In genomic region chr9:23349603-23350002, GRCm38 (mm10) we compare ENCODE assay signal across 20 mouse cellular contexts.
DNase-seq lines count a peak whose midpoint lies in the region; ATAC-seq and TF ChIP-seq lines count a peak whose summit lies in the region.
"Had no signal": no experiment of that assay in that cellular context is flagged by ENCODE, and none has a peak within 500 bp of the region (broad histone marks: within the 10 kb centered on the region; RNA-seq: fewer than 3 reads in every experiment).

No protein-coding gene starts in this region.

- H3K36me3 ChIP-seq in heart, embryonic 11.5 days (ENCODE audit: control insufficient read depth, insufficient read depth, low read length) = no peaks in the 10 kb centered on the region
- H3K36me3 ChIP-seq in lung, embryonic 14.5 days (ENCODE audit: insufficient read depth) = no peaks in the 10 kb centered on the region
- H3K36me3 ChIP-seq in lung, embryonic 16.5 days (ENCODE audit: control insufficient read depth, insufficient read depth, low read length) = no peaks in the 10 kb centered on the region
- H3K36me3 ChIP-seq in midbrain, postnatal 0 days (ENCODE audit: insufficient read depth, low read length) = no peaks in the 10 kb centered on the region
- H3K36me3 ChIP-seq: embryonic facial prominence, embryonic 13.5 days; forebrain, embryonic 15.5 days had no signal

- ATAC-seq in heart, embryonic 11.5 days (replicated peaks; ENCODE audit: insufficient number of reproducible peaks, low FRiP score, low TSS enrichment) = no peak
- peak; percentile 64 for ATAC-seq in lung, embryonic 14.5 days (ENCODE audit: insufficient read depth)
- ATAC-seq in lung, embryonic 16.5 days (ENCODE audit: low read depth) = peak; percentile 59
- no peak for ATAC-seq in midbrain, postnatal 0 days (ENCODE audit: low FRiP score)
- ATAC-seq: forebrain, embryonic 13.5 days; forebrain, embryonic 15.5 days; forebrain, postnatal 0 days had no signal

- no peak overlapping the region for H3K4me2 ChIP-seq in heart, embryonic 11.5 days
- no peak overlapping the region for H3K4me2 ChIP-seq in lung, embryonic 14.5 days
- no peak overlapping the region for H3K4me2 ChIP-seq in lung, embryonic 16.5 days (ENCODE audit: low read depth, low read length)
- H3K4me2 ChIP-seq in midbrain, postnatal 0 days (ENCODE audit: low read depth, low read length, poor library complexity, severe bottlenecking) = no peak overlapping the region
- H3K4me2 ChIP-seq: embryonic facial prominence, embryonic 13.5 days; forebrain, embryonic 13.5 days; forebrain, embryonic 15.5 days had no signal

- H3K9me3 ChIP-seq in heart, embryonic 11.5 days (replicated peaks; ENCODE audit: control insufficient read depth, low read length) = no peaks in the 10 kb centered on the region
- no peaks in the 10 kb centered on the region for H3K9me3 ChIP-seq in lung, embryonic 14.5 days (ENCODE audit: low read depth, low read length)
- no peaks in the 10 kb centered on the region for H3K9me3 ChIP-seq in lung, embryonic 16.5 days (ENCODE audit: control insufficient read depth, low read length)
- no peaks in the 10 kb centered on the region for H3K9me3 ChIP-seq in midbrain, postnatal 0 days (ENCODE audit: low read length)
- H3K9me3 ChIP-seq: embryonic facial prominence, embryonic 13.5 days; forebrain, embryonic 13.5 days; forebrain, embryonic 15.5 days had no signal

- no peak overlapping the region for H3K9ac ChIP-seq in heart, embryonic 11.5 days (ENCODE audit: low read depth, low read length)
- H3K9ac ChIP-seq in lung, embryonic 14.5 days = no peak overlapping the region
- H3K9ac ChIP-seq in lung, embryonic 16.5 days (ENCODE audit: low read length) = no peak overlapping the region
- no peak overlapping the region for H3K9ac ChIP-seq in midbrain, postnatal 0 days (replicated peaks; ENCODE audit: low read length, poor library complexity, severe bottlenecking)
- H3K9ac ChIP-seq: embryonic facial prominence, embryonic 13.5 days; forebrain, embryonic 13.5 days; forebrain, embryonic 15.5 days; forebrain, postnatal 0 days had no signal

- WGBS in heart, embryonic 11.5 days (ENCODE audit: insufficient replicate concordance) = 69% methylated on average over 5 of the region's 5 CpGs
- WGBS in lung, embryonic 14.5 days = 34% methylated on average over 5 of the region's 5 CpGs
- WGBS in lung, embryonic 16.5 days = 40% methylated on average over 5 of the region's 5 CpGs
- WGBS in midbrain, postnatal 0 days = 88% methylated on average over 5 of the region's 5 CpGs

- no peak overlapping the region for H3K4me3 ChIP-seq in heart, embryonic 11.5 days (ENCODE audit: low read depth, low read length)
- H3K4me3 ChIP-seq in lung, embryonic 14.5 days (ENCODE audit: low read depth, low read length) = no peak overlapping the region
- no peak overlapping the region for H3K4me3 ChIP-seq in lung, embryonic 16.5 days (ENCODE audit: low read length)
- H3K4me3 ChIP-seq in midbrain, postnatal 0 days (ENCODE audit: low read depth, low read length) = no peak overlapping the region
- H3K4me3 ChIP-seq: embryonic facial prominence, embryonic 13.5 days; forebrain, embryonic 13.5 days; forebrain, embryonic 15.5 days had no signal

- no peak overlapping the region for H3K27ac ChIP-seq in heart, embryonic 11.5 days (ENCODE audit: low read depth, low read length)
- no peak overlapping the region for H3K27ac ChIP-seq in lung, embryonic 14.5 days (ENCODE audit: low read depth)
- no peak overlapping the region for H3K27ac ChIP-seq in lung, embryonic 16.5 days (ENCODE audit: low read length)
- H3K27ac ChIP-seq in midbrain, postnatal 0 days (ENCODE audit: low read depth, low read length) = no peak overlapping the region
- H3K27ac ChIP-seq: embryonic facial prominence, embryonic 13.5 days; forebrain, embryonic 13.5 days; forebrain, embryonic 15.5 days had no signal

- peaks cover 8% of the 10 kb centered on the region; the same call in 1 of the 2 replicates for H3K4me1 ChIP-seq in heart, embryonic 11.5 days (ENCODE audit: control insufficient read depth, insufficient read depth, low read length)
- H3K4me1 ChIP-seq in lung, embryonic 14.5 days (ENCODE audit: insufficient read depth) = 0 out of 2 replicates have a peak, but pooled peaks cover 4% of the 10 kb centered on the region
- H3K4me1 ChIP-seq in lung, embryonic 16.5 days (replicated peaks; ENCODE audit: control insufficient read depth, insufficient read depth, low read length) = peaks cover 13% of the 10 kb centered on the region
- H3K4me1 ChIP-seq in midbrain, postnatal 0 days (ENCODE audit: insufficient read depth, low read length) = no peaks in the 10 kb centered on the region

- no peaks in the 10 kb centered on the region for H3K27me3 ChIP-seq in heart, embryonic 11.5 days (ENCODE audit: control insufficient read depth, insufficient read depth, low read length)
- H3K27me3 ChIP-seq in lung, embryonic 14.5 days (ENCODE audit: insufficient read depth, low read length) = no peaks in the 10 kb centered on the region
- no peaks in the 10 kb centered on the region for H3K27me3 ChIP-seq in lung, embryonic 16.5 days (ENCODE audit: control insufficient read depth, insufficient read depth, low read depth, low read length)
- H3K27me3 ChIP-seq in midbrain, postnatal 0 days (ENCODE audit: insufficient read depth, low read length) = no peaks in the 10 kb centered on the region
- H3K27me3 ChIP-seq: embryonic facial prominence, embryonic 13.5 days; forebrain, embryonic 13.5 days; forebrain, embryonic 15.5 days had no signal

- peak; percentile 3 for DNase-seq in heart, adult 11 months
- peak; percentile 53 for DNase-seq in lung, embryonic 14.5 days
- DNase-seq in lung, postnatal 4 days = no peak
- no peak for DNase-seq in lung, postnatal 14 days
- DNase-seq in adipocyte (ENCODE audit: low spot score) = peak; percentile 29
- DNase-seq in midbrain, postnatal 0 days (ENCODE audit: low spot score) = no peak
- DNase-seq: adrenal gland, adult 8-10 months; adrenal gland, postnatal 14 days; adrenal gland, postnatal 36 days; cerebellum, adult 11-12 months; cerebellum, adult 2 months; cerebellum, adult 9-10 months; cerebellum, postnatal 10 days; cerebellum, postnatal 25 days; forebrain, postnatal 0 days had no signal

- no peak for TF ChIP-seq CTCF in lung, embryonic 14.5 days (IDR thresholded peaks at IDR 0.05; ENCODE audit: low read depth)
- TF ChIP-seq CTCF in midbrain, postnatal 0 days (IDR thresholded peaks at IDR 0.05) = no peak

Comparison
In these comparisons a context has a peak if more than half of its experiments do, and no peak if none do; other contexts are left out.
1. DNase-seq: peak in heart, adult 11 months (single experiment), lung, embryonic 14.5 days (single experiment) and adipocyte (single experiment); none in lung, postnatal 4 days (0 of 2), lung, postnatal 14 days (single experiment) and midbrain, postnatal 0 days (single experiment).
2. ATAC-seq: peak in lung, embryonic 14.5 days (single experiment) and lung, embryonic 16.5 days (single experiment); none in heart, embryonic 11.5 days (single experiment) and midbrain, postnatal 0 days (single experiment).